Mouse (Mus musculus): ENCODE results near the gene Gab1. TPM values are rescaled to one million over a fixed set of nuclear protein-coding genes. Genes with fewer than 3 reads are reported as not detected.
"Not testable (repeated sequence)": the region's sequence is repeated elsewhere in the genome, so short reads cannot be mapped to it uniquely, and the experiment has no call there.

Gene Gab1
- polyA plus RNA-seq, 1 experiment from 2014 or later, result 14.0 TPM

- no peaks in the 10 kb centered on the region for H3K36me3 ChIP-seq
- H3K4me1 ChIP-seq (replicated peaks), result no peaks in the 10 kb centered on the region
- no peak overlapping the region for H3K4me2 ChIP-seq
- ATAC-seq (ENCODE audit: low FRiP score, low read depth), result peak; percentile 75
- H3K9ac ChIP-seq, result no peak overlapping the region
- H3K9me3 ChIP-seq, result no peaks in the 10 kb centered on the region
- 34% methylated on average over 9 of the region's 9 CpGs for WGBS
- H3K4me3 ChIP-seq, result no peak overlapping the region
- H3K27me3 ChIP-seq, result no peaks in the 10 kb centered on the region
- no peak overlapping the region for H3K27ac ChIP-seq (replicated peaks)
Measured at GRCm38 (mm10) chr8:80753017-80753715, 127.2 kb downstream of the Gab1 start.

GRCm38 (mm10) chr8:80752429-80752828, 127.9 kb downstream of the Gab1 start:
- Histone ChIP-seq H3K36me3 (no peaks in the 10 kb centered on the region), H3K27ac (replicated peaks) (no peak overlapping the region), H3K4me1 (replicated peaks) (no peaks in the 10 kb centered on the region), H3K9ac (no peak overlapping the region), H3K4me2 (no peak overlapping the region), H3K27me3 (no peaks in the 10 kb centered on the region), H3K4me3 (no peak overlapping the region), H3K9me3 (no peaks in the 10 kb centered on the region)
- ATAC-seq (ENCODE audit: low FRiP score, low read depth), result no peak
- WGBS, result 68% methylated on average over 7 of the region's 7 CpGs

- Histone ChIP-seq H3K4me3 (no peak overlapping the region), H3K4me2 (no peak overlapping the region), H3K9ac (no peak overlapping the region), H3K4me1 (replicated peaks) (no peaks in the 10 kb centered on the region), H3K9me3 (no peaks in the 10 kb centered on the region), H3K36me3 (no peaks in the 10 kb centered on the region), H3K27me3 (no peaks in the 10 kb centered on the region), H3K27ac (replicated peaks) (no peak overlapping the region)
- no peak for ATAC-seq (ENCODE audit: low FRiP score, low read depth)
- 86% methylated on average over 4 of the region's 4 CpGs for WGBS
Measured at GRCm38 (mm10) chr8:80749091-80749490, 131.2 kb downstream of the Gab1 start.

DNA sequence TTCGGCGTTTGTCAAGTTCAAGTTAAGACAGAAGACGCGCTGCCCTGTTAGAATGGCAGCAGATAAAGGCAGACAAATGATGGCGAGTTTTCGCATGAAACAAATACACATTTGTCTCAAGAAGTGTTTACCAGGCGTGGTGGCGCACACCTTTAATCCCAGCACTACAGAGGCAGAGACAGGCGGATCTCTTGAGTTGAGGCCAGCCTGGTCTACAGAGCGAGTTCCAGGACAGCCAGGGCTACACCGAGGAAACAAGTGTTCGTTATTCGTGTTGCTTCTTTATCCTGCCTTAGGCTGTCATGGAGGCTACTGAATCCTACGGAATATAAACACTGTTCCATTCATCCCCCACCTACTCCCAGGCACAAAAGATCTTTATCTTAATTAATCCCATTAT, 140.4 kb downstream of the Gab1 start:
- peaks cover 7% of the 10 kb centered on the region for H3K36me3 ChIP-seq
- peak overlapping the region; percentile 95 for H3K27ac ChIP-seq (replicated peaks)
- WGBS, result 12% methylated on average over 14 of the region's 14 CpGs
- peak; percentile 51 for ATAC-seq (ENCODE audit: low FRiP score, low read depth)
- H3K9ac ChIP-seq, result peak overlapping the region; percentile 70
- peaks cover 8% of the 10 kb centered on the region for H3K4me1 ChIP-seq (replicated peaks)
- H3K27me3 ChIP-seq, result no peaks in the 10 kb centered on the region
- H3K4me2 ChIP-seq, result peak overlapping the region; percentile 67
- H3K9me3 ChIP-seq, result no peaks in the 10 kb centered on the region
- peak overlapping the region; percentile 97 for H3K4me3 ChIP-seq

DNA sequence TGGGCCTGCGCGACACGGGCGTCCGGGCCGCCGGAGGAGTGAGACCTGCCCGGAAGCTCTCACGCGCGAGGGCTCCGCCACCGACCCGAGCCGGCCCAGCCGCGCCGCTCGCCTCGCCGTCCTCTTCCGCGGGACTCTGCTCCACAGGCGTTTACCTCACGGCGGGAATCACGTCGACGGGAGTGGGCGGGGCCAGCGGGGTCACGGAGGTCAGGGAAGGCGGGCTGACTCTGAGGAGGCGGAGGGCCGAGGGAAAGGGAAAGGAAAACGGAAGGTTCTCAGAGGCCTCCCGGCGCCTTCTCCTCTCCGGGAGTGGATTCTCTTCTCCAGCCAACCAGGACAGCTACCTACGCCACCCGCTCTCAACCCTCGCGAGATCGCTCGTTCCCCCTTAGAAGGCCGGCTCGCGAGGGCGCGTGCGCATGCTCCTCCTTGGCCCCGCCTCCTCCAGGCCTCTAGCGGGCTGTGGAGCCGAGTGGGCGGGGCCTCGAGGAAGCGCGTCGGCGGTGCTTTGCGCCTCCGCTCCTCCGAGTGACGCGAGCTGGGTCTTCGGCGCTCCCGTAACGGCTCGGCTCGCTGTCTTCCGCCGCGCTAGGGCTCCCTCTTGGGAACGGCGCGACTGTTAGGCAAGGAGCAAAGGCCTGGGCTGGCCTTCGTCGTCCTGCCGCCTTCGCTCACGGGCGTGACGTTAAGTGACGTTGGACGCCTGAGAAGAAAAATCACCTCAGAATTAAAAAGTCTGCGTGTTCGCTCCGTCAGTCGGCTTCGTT, 141.0 kb downstream of the Gab1 start, which contains the start of gene Smarca5:
Smarca5 (minus strand) TSS at position 343 of the 770 bp plus-strand sequence.
- H3K9me3 ChIP-seq; H3K36me3 ChIP-seq; H3K4me1 ChIP-seq (replicated peaks); H3K27me3 ChIP-seq: not testable (repeated sequence)
- WGBS, result under 1% methylated on average over 84 of the region's 91 CpGs
- peak within 1 kb of the TSS; percentile 88 for H3K9ac ChIP-seq
- peak within 1 kb of the TSS; percentile 95 for H3K27ac ChIP-seq (replicated peaks)
- ATAC-seq (ENCODE audit: low FRiP score, low read depth), result peak; percentile 96
- peak within 1 kb of the TSS; percentile 97 for H3K4me3 ChIP-seq
- peak within 1 kb of the TSS; percentile 78 for H3K4me2 ChIP-seq

DNA sequence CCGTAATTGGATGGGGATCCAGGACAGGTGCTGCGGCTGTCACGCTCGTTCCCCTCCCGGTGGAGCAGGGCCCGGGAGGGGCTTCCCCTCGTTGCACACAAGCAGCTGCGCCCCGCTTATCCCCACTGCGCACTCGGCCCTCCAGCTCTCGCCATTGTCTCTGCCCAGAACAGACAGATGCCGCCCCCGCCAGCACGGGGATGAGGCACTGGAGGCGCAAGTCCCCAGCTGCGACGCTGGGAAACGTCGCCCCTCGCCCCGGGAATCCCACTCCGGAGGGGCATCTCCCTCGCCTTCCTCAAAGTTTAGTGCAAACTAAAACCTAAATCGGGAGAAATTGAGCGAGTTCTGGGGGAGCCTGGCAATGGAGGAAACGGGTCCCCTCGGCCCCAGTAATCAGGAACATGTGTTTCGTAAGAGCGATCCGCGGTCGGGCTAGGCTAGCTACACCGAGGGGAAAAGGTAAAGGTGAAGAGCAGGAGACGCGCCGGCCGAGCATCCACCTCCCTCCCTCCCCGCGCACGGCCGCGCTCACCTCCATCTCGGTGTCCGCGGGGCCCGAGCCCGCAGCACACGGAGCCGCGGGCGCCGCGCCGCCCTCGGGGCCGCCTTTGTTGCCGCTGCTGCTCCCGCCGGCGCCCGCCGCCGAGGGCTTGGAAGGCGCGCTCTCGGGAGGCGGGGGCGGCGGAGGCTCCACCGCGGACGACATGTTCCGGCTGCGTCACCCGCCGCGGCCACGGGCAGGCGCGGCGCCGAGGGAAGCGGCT, 141.7 kb downstream of the Gab1 start:
- H3K4me1 ChIP-seq (replicated peaks), result peaks cover 8% of the 10 kb centered on the region
- H3K4me2 ChIP-seq, result peak overlapping the region; percentile 78
- H3K36me3 ChIP-seq, result peaks cover 14% of the 10 kb centered on the region
- peak; percentile 76 for ATAC-seq (ENCODE audit: low FRiP score, low read depth)
- peak overlapping the region; percentile 97 for H3K4me3 ChIP-seq
- WGBS, result under 1% methylated on average over 53 of the region's 84 CpGs
- H3K27me3 ChIP-seq, result no peaks in the 10 kb centered on the region
- peak overlapping the region; percentile 88 for H3K9ac ChIP-seq
- peak overlapping the region; percentile 95 for H3K27ac ChIP-seq (replicated peaks)
- H3K9me3 ChIP-seq, result no peaks in the 10 kb centered on the region

DNA sequence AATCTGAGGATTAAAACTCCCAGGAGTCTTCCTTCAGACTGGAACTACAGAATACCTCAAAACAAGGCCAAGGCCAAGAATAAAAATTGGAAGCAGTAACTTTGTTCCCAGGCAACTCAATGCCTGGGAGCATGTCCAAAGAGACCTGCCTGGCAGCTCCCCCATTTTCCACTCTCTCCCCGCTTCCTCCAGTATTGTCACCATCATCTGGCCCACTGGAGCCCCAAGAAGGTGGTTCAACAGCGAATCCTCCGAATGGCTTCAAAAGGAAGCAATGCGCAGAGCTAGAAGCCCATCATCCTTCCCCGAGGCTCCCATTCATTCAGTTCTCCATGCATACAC, 142.3 kb downstream of the Gab1 start:
- Histone ChIP-seq H3K4me3 (peak overlapping the region; percentile 97), H3K4me2 (peak overlapping the region; percentile 78), H3K9me3 (no peaks in the 10 kb centered on the region), H3K36me3 (peaks cover 17% of the 10 kb centered on the region), H3K27ac (replicated peaks) (peak overlapping the region; percentile 95), H3K4me1 (replicated peaks) (peaks cover 8% of the 10 kb centered on the region), H3K9ac (peak overlapping the region; percentile 88), H3K27me3 (no peaks in the 10 kb centered on the region)
- peak; percentile 10; the same call in 1 of the 2 replicates for ATAC-seq (ENCODE audit: low FRiP score, low read depth)
- 0% methylated on average over 5 of the region's 5 CpGs for WGBS

DNA sequence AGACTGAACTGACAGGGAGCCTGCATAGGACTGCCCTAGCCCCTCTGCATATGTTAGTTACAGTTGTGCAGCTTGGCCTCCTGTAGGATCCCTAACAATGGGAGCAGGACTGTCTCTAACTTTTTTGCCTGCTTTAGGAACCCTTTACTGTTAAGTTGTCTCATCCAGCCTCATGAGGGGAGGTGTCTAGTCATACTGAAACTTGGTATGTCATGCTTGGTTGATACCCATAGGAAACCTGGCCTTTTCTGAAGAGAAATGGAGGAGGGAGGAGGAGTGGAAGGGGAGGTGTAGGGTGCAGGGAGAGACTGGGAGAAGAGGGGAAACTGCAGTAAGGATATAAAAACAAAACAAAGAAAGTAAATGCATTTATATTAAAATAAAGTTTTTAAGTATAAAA, 148.0 kb downstream of the Gab1 start:
- no peak overlapping the region for H3K4me2 ChIP-seq
- no peak overlapping the region for H3K27ac ChIP-seq (replicated peaks)
- no peaks in the 10 kb centered on the region for H3K4me1 ChIP-seq (replicated peaks)
- H3K4me3 ChIP-seq, result no peak overlapping the region
- no peak for ATAC-seq (ENCODE audit: low FRiP score, low read depth)
- H3K9ac ChIP-seq, result no peak overlapping the region
- no peaks in the 10 kb centered on the region for H3K9me3 ChIP-seq
- H3K27me3 ChIP-seq, result no peaks in the 10 kb centered on the region
- H3K36me3 ChIP-seq, result peaks cover 51% of the 10 kb centered on the region

DNA sequence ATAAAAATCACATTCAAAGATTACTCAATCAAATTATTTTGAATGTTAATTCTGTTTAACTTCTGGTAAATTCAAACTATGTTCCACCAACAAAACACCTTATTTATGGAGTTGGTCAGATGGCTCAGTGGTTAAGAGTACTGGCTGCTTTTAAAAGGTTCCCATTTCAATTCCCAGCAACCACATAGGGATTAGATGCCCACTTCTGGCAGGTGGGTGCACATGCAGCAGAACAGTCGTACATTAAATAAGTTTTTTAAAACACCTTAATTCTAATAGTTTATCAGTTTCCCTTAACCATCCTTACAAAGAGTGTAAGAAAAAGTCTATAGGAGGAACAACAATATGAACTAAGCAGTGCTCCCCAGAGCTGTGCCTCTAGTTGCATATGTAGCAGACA, 165.9 kb downstream of the Gab1 start:
- Histone ChIP-seq H3K36me3 (peaks cover 50% of the 10 kb centered on the region), H3K9ac (no peak overlapping the region), H3K4me2 (no peak overlapping the region), H3K27ac (replicated peaks) (no peak overlapping the region), H3K4me3 (no peak overlapping the region), H3K9me3 (no peaks in the 10 kb centered on the region), H3K27me3 (no peaks in the 10 kb centered on the region), H3K4me1 (replicated peaks) (no peaks in the 10 kb centered on the region)
- no peak for ATAC-seq (ENCODE audit: low FRiP score, low read depth)
- WGBS, result 95% methylated on average over 1 of the region's 1 CpGs

Other genes with a start within 250 kb of the Gab1 start
- 49.7 and 54.9 TPM in 2 replicates for gene Smarca5, start 141.0 kb downstream of the Gab1 start, polyA plus RNA-seq (2015; fragmentation: Nextera tagmentation; extraction: Ambion mirVana)
- gene Usp38, start 134.4 kb upstream of the Gab1 start, polyA plus RNA-seq (2015; fragmentation: Nextera tagmentation; extraction: Ambion mirVana), result 16.7 and 18.0 TPM in 2 replicates

Measured in hindbrain, embryonic 15.5 days (tissue).